22 mouse cellular contexts compared by ENCODE assay signal in the genomic region with DNA sequence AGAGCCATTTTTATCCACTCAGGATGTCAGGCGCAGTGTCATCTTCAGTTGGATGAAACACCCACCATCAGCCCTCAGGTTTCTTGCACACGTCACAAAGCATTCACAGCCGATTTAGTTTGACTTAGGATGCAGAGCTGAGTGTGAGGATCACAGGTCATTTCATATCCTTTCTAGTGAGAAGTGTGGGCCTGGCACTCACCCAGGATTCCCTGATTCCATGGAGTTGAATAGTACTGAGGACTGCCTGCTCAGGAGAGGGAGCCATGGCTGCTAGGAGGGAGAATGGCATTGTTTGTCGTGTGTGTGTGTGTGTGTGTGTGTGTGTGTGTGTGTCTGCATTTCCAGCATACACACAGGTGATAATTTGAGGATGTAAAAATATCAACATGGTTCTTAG. TPM values are rescaled to one million over a fixed set of nuclear protein-coding genes. Genes with fewer than 3 reads are reported as not detected.
DNase-seq lines count a peak whose midpoint lies in the region; ATAC-seq and TF ChIP-seq lines count a peak whose summit lies in the region.
"Had no signal": no experiment of that assay in that cellular context is flagged by ENCODE, and none has a peak within 500 bp of the region (broad histone marks: within the 10 kb centered on the region; RNA-seq: fewer than 3 reads in every experiment).

No protein-coding gene starts in this region.

- peaks cover 2% of the 10 kb centered on the region for H3K36me3 ChIP-seq in spleen, adult 2 months (ENCODE audit: control insufficient read depth, insufficient read depth, low read length)
- no peaks in the 10 kb centered on the region for H3K36me3 ChIP-seq in small intestine, adult 2 months (ENCODE audit: control insufficient read depth, insufficient read depth, low read length)
- no peaks in the 10 kb centered on the region for H3K36me3 ChIP-seq in forebrain, embryonic 15.5 days
- H3K36me3 ChIP-seq: heart, embryonic 10.5 days; hindbrain, embryonic 12.5 days; hindbrain, embryonic 15.5 days had no signal

- DNase-seq in cerebellum, postnatal 10 days = peak; percentile 9 to 22
- no peak for DNase-seq in cerebellum, adult 11-12 months
- no peak for DNase-seq in spleen, adult 2 months (ENCODE audit: low read depth in 1 of 2, low spot score in 2 of 2)
- DNase-seq in spleen, adult 18-20 months = no peak
- DNase-seq: adrenal gland, adult 2 months; adrenal gland, postnatal 14 days; cerebellum, adult 11 months; cerebellum, adult 8-10 months; gastrocnemius, postnatal 25 days; heart, adult 2 months had no signal

- H3K27ac ChIP-seq in spleen, adult 2 months (ENCODE audit: insufficient read depth, low read length) = peak overlapping the region; percentile 45
- H3K27ac ChIP-seq in small intestine, adult 2 months (ENCODE audit: insufficient read depth, low read depth, low read length) = peak overlapping the region; percentile 68
- no peak overlapping the region for H3K27ac ChIP-seq in forebrain, embryonic 15.5 days (replicated peaks)
- H3K27ac ChIP-seq: heart, adult 2 months; heart, embryonic 10.5 days; hindbrain, embryonic 12.5 days; hindbrain, embryonic 15.5 days had no signal

- peaks cover 33% of the 10 kb centered on the region; the same call in 1 of the 2 replicates for H3K4me1 ChIP-seq in spleen, adult 2 months (ENCODE audit: control insufficient read depth, insufficient read depth, insufficient read length)
- 0 out of 2 replicates have a peak, but pooled peaks cover 1% of the 10 kb centered on the region for H3K4me1 ChIP-seq in small intestine, adult 2 months (ENCODE audit: control insufficient read depth, insufficient read depth, insufficient read length, low read length)
- no peaks in the 10 kb centered on the region for H3K4me1 ChIP-seq in forebrain, embryonic 15.5 days

- H3K9ac ChIP-seq in forebrain, embryonic 15.5 days (replicated peaks) = no peak overlapping the region
- H3K9ac ChIP-seq: hindbrain, embryonic 12.5 days; hindbrain, embryonic 15.5 days had no signal

- H3K27me3 ChIP-seq in spleen, adult 2 months (ENCODE audit: control insufficient read depth, insufficient read depth, low read length) = no peaks in the 10 kb centered on the region
- no peaks in the 10 kb centered on the region for H3K27me3 ChIP-seq in small intestine, adult 2 months (ENCODE audit: control insufficient read depth, insufficient read depth, low read length)
- H3K27me3 ChIP-seq in forebrain, embryonic 15.5 days = no peaks in the 10 kb centered on the region
- H3K27me3 ChIP-seq: hindbrain, embryonic 12.5 days; hindbrain, embryonic 15.5 days had no signal

- no peak for TF ChIP-seq CTCF in spleen, adult 2 months (IDR thresholded peaks at IDR 0.05; ENCODE audit: extremely low read depth, insufficient read depth, insufficient read length, insufficient replicate concordance)
- TF ChIP-seq CTCF in small intestine, adult 2 months (IDR thresholded peaks at IDR 0.05; ENCODE audit: extremely low read depth, insufficient read length, insufficient replicate concordance, low read depth, low read length) = no peak

- no peak for TF ChIP-seq POLR2A in spleen, adult 2 months (IDR thresholded peaks at IDR 0.05; ENCODE audit: low read depth, low read length)
- TF ChIP-seq POLR2A in small intestine, adult 2 months (IDR thresholded peaks at IDR 0.05; ENCODE audit: low read depth, low read length) = no peak

- H3K4me3 ChIP-seq in spleen, adult 2 months (ENCODE audit: extremely low read depth, insufficient read depth, insufficient read length) = peak overlapping the region; percentile 35; the same call in 1 of the 2 replicates
- H3K4me3 ChIP-seq in small intestine, adult 2 months (ENCODE audit: low read depth, low read length) = peak overlapping the region; percentile 27; the same call in 1 of the 2 replicates
- H3K4me3 ChIP-seq in forebrain, embryonic 15.5 days = no peak overlapping the region
- H3K4me3 ChIP-seq: heart, adult 2 months; heart, embryonic 10.5 days; hindbrain, embryonic 12.5 days; hindbrain, embryonic 15.5 days had no signal

- H3K9me3 ChIP-seq in forebrain, embryonic 15.5 days = no peaks in the 10 kb centered on the region
- H3K9me3 ChIP-seq: heart, embryonic 10.5 days; hindbrain, embryonic 12.5 days; hindbrain, embryonic 15.5 days had no signal

- WGBS in spleen, adult 2 months = 72% methylated on average over 4 of the region's 4 CpGs
- WGBS in small intestine, adult 2 months = 74% methylated on average over 4 of the region's 4 CpGs
- 79% methylated on average over 4 of the region's 4 CpGs for WGBS in forebrain, embryonic 15.5 days

- ATAC-seq in forebrain, embryonic 15.5 days (replicated peaks) = no peak
- ATAC-seq: forebrain, embryonic 14.5 days; intestine, embryonic 16.5 days had no signal

- H3K4me2 ChIP-seq in forebrain, embryonic 15.5 days (replicated peaks) = no peak overlapping the region
- H3K4me2 ChIP-seq: hindbrain, embryonic 12.5 days; hindbrain, embryonic 15.5 days had no signal

RNA-seq across cellular contexts. Expression of gene Gimap7, which starts 1.9 kb away (rescaled TPM):
- 9.5 and 11.6 TPM in 2 replicates for polyA plus RNA-seq in spleen, adult 2 months (2012; rRNA removed)
- polyA plus RNA-seq in small intestine, adult 2 months (2012; rRNA removed) = 1.5 and 2.5 TPM in 2 replicates
- polyA plus RNA-seq in forebrain, embryonic 15.5 days (2015; fragmentation: Nextera tagmentation; extraction: Ambion mirVana) = not detected in 2 replicates
- polyA plus RNA-seq: adrenal gland, adult 2 months; embryonic facial prominence, embryonic 11.5 days; embryonic facial prominence, embryonic 14.5 days; forebrain, embryonic 11.5 days; forebrain, embryonic 14.5 days; heart, embryonic 10.5 days; heart, embryonic 14.5 days; heart, postnatal 0 days; hindbrain, embryonic 12.5 days; hindbrain, embryonic 15.5 days had no signal

RNA-seq across cellular contexts. Expression of gene Gm28053, which starts 1.9 kb away (rescaled TPM):
- 0.43 and 0.82 TPM in 2 replicates for polyA plus RNA-seq in spleen, adult 2 months (2012; rRNA removed)
- not detected in 2 replicates for polyA plus RNA-seq in small intestine, adult 2 months (2012; rRNA removed)
- 1.2 TPM in 1 of 2 replicates, not detected in the other for polyA plus RNA-seq in forebrain, embryonic 15.5 days (2015; fragmentation: Nextera tagmentation; extraction: Ambion mirVana)
- polyA plus RNA-seq: adrenal gland, adult 2 months; embryonic facial prominence, embryonic 11.5 days; embryonic facial prominence, embryonic 14.5 days; forebrain, embryonic 14.5 days; heart, adult 2 months had no signal

RNA-seq across cellular contexts. Expression of gene Gimap6, which starts 12.3 kb away (rescaled TPM):
- polyA plus RNA-seq in spleen, adult 2 months (2012; rRNA removed) = 50.8 and 54.3 TPM in 2 replicates
- 2.0 and 5.0 TPM in 2 replicates for polyA plus RNA-seq in small intestine, adult 2 months (2012; rRNA removed)
- polyA plus RNA-seq in forebrain, embryonic 15.5 days (2015; fragmentation: Nextera tagmentation; extraction: Ambion mirVana) = 5.7 and 5.8 TPM in 2 replicates

RNA-seq across cellular contexts. Expression of gene Gimap1, which starts 18.5 kb away (rescaled TPM):
- polyA plus RNA-seq in spleen, adult 2 months (2012; rRNA removed) = 94.4 and 103 TPM in 2 replicates
- 18.8 and 29.1 TPM in 2 replicates for polyA plus RNA-seq in small intestine, adult 2 months (2012; rRNA removed)
- polyA plus RNA-seq in forebrain, embryonic 15.5 days (2015; fragmentation: Nextera tagmentation; extraction: Ambion mirVana) = 4.1 and 4.6 TPM in 2 replicates

RNA-seq across cellular contexts. Expression of gene Gimap5, which starts 25.7 kb away (rescaled TPM):
- polyA plus RNA-seq in spleen, adult 2 months (2012; rRNA removed) = 74.0 and 90.0 TPM in 2 replicates
- polyA plus RNA-seq in small intestine, adult 2 months (2012; rRNA removed) = 4.9 and 10.2 TPM in 2 replicates
- 0.86 and 1.2 TPM in 2 replicates for polyA plus RNA-seq in forebrain, embryonic 15.5 days (2015; fragmentation: Nextera tagmentation; extraction: Ambion mirVana)

Comparison
In these comparisons a context has a peak if more than half of its experiments do, and no peak if none do; other contexts are left out.
1. DNase-seq: peak in cerebellum, postnatal 10 days (2 of 2); none in cerebellum, adult 11-12 months (single experiment), spleen, adult 2 months (0 of 2) and spleen, adult 18-20 months (0 of 2).